In genomic region chr10:97692913-97693312, GRCm38 (mm10) we compare ENCODE assay signal across 28 mouse cellular contexts. TPM values are rescaled to one million over a fixed set of nuclear protein-coding genes. Genes with fewer than 3 reads are reported as not detected.
A peak's percentile ranks its signal among the peaks of the same experiment; 100 is the strongest.
DNase-seq lines count a peak whose midpoint lies in the region; ATAC-seq and TF ChIP-seq lines count a peak whose summit lies in the region.
"Had no signal": no experiment of that assay in that cellular context is flagged by ENCODE, and none has a peak within 500 bp of the region (broad histone marks: within the 10 kb centered on the region; RNA-seq: fewer than 3 reads in every experiment).

TSS of gene Ccer1 (plus strand) at chr10:97693059.

- H3K4me1 ChIP-seq in heart, embryonic 13.5 days, result no peaks in the 10 kb centered on the region
- H3K4me1 ChIP-seq in kidney, embryonic 15.5 days, result no peaks in the 10 kb centered on the region
- H3K4me1 ChIP-seq in testis, adult 2 months (ENCODE audit: control insufficient read depth, insufficient read depth, low read length), result peaks cover 6% of the 10 kb centered on the region
- H3K4me1 ChIP-seq in forebrain, embryonic 15.5 days, result no peaks in the 10 kb centered on the region
- H3K4me1 ChIP-seq: hindbrain, embryonic 13.5 days; limb, embryonic 15.5 days; neural tube, embryonic 13.5 days had no signal

- no peak for ATAC-seq in heart, embryonic 13.5 days (ENCODE audit: extremely low read depth, insufficient number of reproducible peaks, low FRiP score, low TSS enrichment)
- ATAC-seq in kidney, embryonic 15.5 days (replicated peaks; ENCODE audit: low FRiP score), result 0 out of 2 replicates have a peak, but pooled peaks have one; percentile 22
- ATAC-seq in forebrain, embryonic 15.5 days (replicated peaks), result no peak
- ATAC-seq: intestine, embryonic 16.5 days had no signal

- peak; percentile 96 for TF ChIP-seq POLR2A in testis, adult 2 months (IDR thresholded peaks at IDR 0.05; ENCODE audit: control insufficient read depth, low read depth, low read length)

- H3K27ac ChIP-seq in heart, embryonic 13.5 days (replicated peaks), result no peak within 1 kb of the TSS
- H3K27ac ChIP-seq in kidney, embryonic 15.5 days, result no peak within 1 kb of the TSS
- peak within 1 kb of the TSS; percentile 73 for H3K27ac ChIP-seq in testis, adult 2 months (ENCODE audit: control insufficient read depth, insufficient read depth, low read depth, low read length)
- H3K27ac ChIP-seq in forebrain, embryonic 15.5 days (replicated peaks), result no peak within 1 kb of the TSS
- H3K27ac ChIP-seq: hindbrain, embryonic 13.5 days; kidney, postnatal 0 days; limb, embryonic 15.5 days; neural tube, embryonic 13.5 days had no signal

- DNase-seq in heart, postnatal 10 days, result no peak
- DNase-seq in kidney, adult 18-20 months, result no peak
- peak; percentile 4 for DNase-seq in ZHBTc4 (ENCODE audit: low read depth, low spot score)
- DNase-seq: adrenal gland, adult 2 months; cerebellum, adult 11 months; cerebellum, postnatal 14 days; embryo, embryonic 11 days; gastrocnemius, postnatal 14 days; layer of hippocampus, postnatal 36 days; lung, postnatal 10 days; right cerebral cortex, postnatal 25 days; thymus, adult 18-20 months had no signal

- 65% methylated on average over 20 of the region's 20 CpGs for WGBS in heart, embryonic 13.5 days
- WGBS in kidney, embryonic 15.5 days, result 76% methylated on average over 20 of the region's 20 CpGs
- WGBS in forebrain, embryonic 15.5 days, result 79% methylated on average over 20 of the region's 20 CpGs

- peaks cover 11% of the 10 kb centered on the region for H3K9me3 ChIP-seq in heart, embryonic 13.5 days
- H3K9me3 ChIP-seq in kidney, embryonic 15.5 days (replicated peaks), result no peaks in the 10 kb centered on the region
- no peaks in the 10 kb centered on the region for H3K9me3 ChIP-seq in forebrain, embryonic 15.5 days

- H3K36me3 ChIP-seq in heart, embryonic 13.5 days, result no peaks in the 10 kb centered on the region
- no peaks in the 10 kb centered on the region for H3K36me3 ChIP-seq in kidney, embryonic 15.5 days
- no peaks in the 10 kb centered on the region for H3K36me3 ChIP-seq in testis, adult 2 months (ENCODE audit: control insufficient read depth, insufficient read depth, low read length)
- H3K36me3 ChIP-seq in forebrain, embryonic 15.5 days, result no peaks in the 10 kb centered on the region
- H3K36me3 ChIP-seq: hindbrain, embryonic 13.5 days; limb, embryonic 15.5 days; neural tube, embryonic 13.5 days had no signal

- H3K4me2 ChIP-seq in heart, embryonic 13.5 days, result peak within 1 kb of the TSS; percentile 6
- H3K4me2 ChIP-seq in kidney, embryonic 15.5 days, result no peak within 1 kb of the TSS
- H3K4me2 ChIP-seq in forebrain, embryonic 15.5 days (replicated peaks), result no peak within 1 kb of the TSS
- H3K4me2 ChIP-seq: hindbrain, embryonic 13.5 days; limb, embryonic 15.5 days; neural tube, embryonic 13.5 days had no signal

- intact Hi-C loops in heart, postnatal 10 days (cut with DNase I), result no loop called here

- TF ChIP-seq CTCF in testis, adult 2 months (IDR thresholded peaks at IDR 0.05; ENCODE audit: control insufficient read depth, insufficient read depth, insufficient replicate concordance, low read depth, low read length), result no peak

- H3K4me3 ChIP-seq in heart, embryonic 13.5 days, result no peak within 1 kb of the TSS
- H3K4me3 ChIP-seq in kidney, embryonic 15.5 days (replicated peaks), result no peak within 1 kb of the TSS
- peak within 1 kb of the TSS; percentile 85 for H3K4me3 ChIP-seq in testis, adult 2 months (ENCODE audit: control insufficient read depth, low read depth, low read length)
- H3K4me3 ChIP-seq in forebrain, embryonic 15.5 days, result no peak within 1 kb of the TSS
- H3K4me3 ChIP-seq: erythroblast, embryonic 14.5 days; hindbrain, embryonic 13.5 days; limb, embryonic 15.5 days; neural tube, embryonic 13.5 days had no signal

- H3K9ac ChIP-seq in heart, embryonic 13.5 days, result no peak within 1 kb of the TSS
- H3K9ac ChIP-seq in kidney, embryonic 15.5 days, result no peak within 1 kb of the TSS
- H3K9ac ChIP-seq in forebrain, embryonic 15.5 days (replicated peaks), result no peak within 1 kb of the TSS
- H3K9ac ChIP-seq: hindbrain, embryonic 13.5 days; limb, embryonic 15.5 days; neural tube, embryonic 13.5 days had no signal

- no peaks in the 10 kb centered on the region for H3K27me3 ChIP-seq in heart, embryonic 13.5 days (replicated peaks)
- H3K27me3 ChIP-seq in kidney, embryonic 15.5 days, result no peaks in the 10 kb centered on the region
- H3K27me3 ChIP-seq in testis, adult 2 months (ENCODE audit: control insufficient read depth, insufficient read depth, low read length), result no peaks in the 10 kb centered on the region
- no peaks in the 10 kb centered on the region for H3K27me3 ChIP-seq in forebrain, embryonic 15.5 days
- H3K27me3 ChIP-seq: hindbrain, embryonic 13.5 days; limb, embryonic 15.5 days; neural tube, embryonic 13.5 days had no signal

RNA-seq across cellular contexts. Expression of gene Ccer1, which starts in this region (rescaled TPM):
- polyA plus RNA-seq in heart, embryonic 13.5 days (2015; fragmentation: Nextera tagmentation; extraction: Ambion mirVana), result not detected in 2 replicates
- not detected for total RNA-seq in heart, postnatal 10 days (2021)
- not detected in 2 replicates for polyA plus RNA-seq in kidney, embryonic 15.5 days (2015; fragmentation: Nextera tagmentation; extraction: Ambion mirVana)
- 205 and 233 TPM in 2 replicates for polyA plus RNA-seq in testis, adult 2 months (2012; rRNA removed)
- polyA plus RNA-seq in forebrain, embryonic 15.5 days (2015; fragmentation: Nextera tagmentation; extraction: Ambion mirVana), result not detected in 2 replicates
- total RNA-seq: adrenal gland, adult 2 months; gastrocnemius, postnatal 14 days; layer of hippocampus, adult 18-20 months; layer of hippocampus, postnatal 36 days; left cerebral cortex, postnatal 25 days; megakaryocyte-erythroid progenitor cell, adult 5-6 weeks; MEL had no signal
- polyA plus RNA-seq: adrenal gland, adult 2 months; brain, embryonic 14.5 days; erythroblast, embryonic 14.5 days; hindbrain, embryonic 13.5 days; intestine, embryonic 16.5 days; kidney, postnatal 0 days; limb, embryonic 15.5 days; liver, embryonic 16.5 days; neural tube, embryonic 13.5 days had no signal

Comparison
In these comparisons a context has a peak if more than half of its experiments do, and no peak if none do; other contexts are left out.
1. RNA of gene Ccer1 (polyA plus RNA-seq): 205 to 233 TPM in testis, adult 2 months; not detected in heart, embryonic 13.5 days, not detected in kidney, embryonic 15.5 days and not detected in forebrain, embryonic 15.5 days; every median in the first group is over 100 times any median in the second.
2. Peak in ATAC-seq in kidney, embryonic 15.5 days; RNA of the gene not detected or under 1 TPM.